Mouse (Mus musculus) heart, embryonic 15.5 days (tissue): Measurements from ENCODE around the gene Vsig10l. TPM values are rescaled to one million over a fixed set of nuclear protein-coding genes. Genes with fewer than 3 reads are reported as not detected.

Experiments
- ATAC-seq: fragments of 200-750 bp; cut with Nextera tagmentation; replicated peaks from 2 replicates; pipeline ENCODE4 v1.8.0; 2017; ENCODE audit warnings: low read depth, moderate TSS enrichment; ENCODE audit not compliant: insufficient number of reproducible peaks, insufficient read depth, low FRiP score
- H3K27ac ChIP-seq: fragments of 300-500 bp; sonication (generic); 2 replicates; pipeline ENCODE4 v1.5.1; 2015; ENCODE audit warnings: mild to moderate bottlenecking, inconsistent platforms
- H3K27me3 ChIP-seq: fragments of 300-500 bp; sonication (generic); 2 replicates; pipeline ENCODE4 v1.6.1; 2015; ENCODE audit warnings: inconsistent platforms
- H3K36me3 ChIP-seq: fragments of 300-500 bp; sonication (generic); 2 replicates; pipeline ENCODE4 v1.6.1; 2015; ENCODE audit warnings: mild to moderate bottlenecking, inconsistent platforms
- H3K4me1 ChIP-seq: fragments of 300-500 bp; sonication (generic); replicated peaks from 2 replicates; pipeline ENCODE4 v1.6.1; 2015; ENCODE audit warnings: inconsistent platforms
- H3K4me2 ChIP-seq: fragments of 300-500 bp; sonication (generic); 2 replicates; pipeline ENCODE4 v1.6.1; 2015; ENCODE audit warnings: inconsistent platforms, mild to moderate bottlenecking, moderate library complexity
- H3K4me3 ChIP-seq: fragments of 300-500 bp; sonication (generic); 2 replicates; pipeline ENCODE4 v1.5.1; 2015; ENCODE audit warnings: mild to moderate bottlenecking, inconsistent platforms
- H3K9ac ChIP-seq: fragments of 300-500 bp; sonication (generic); 2 replicates; pipeline ENCODE4 v1.6.1; 2015; ENCODE audit warnings: mild to moderate bottlenecking, inconsistent platforms
- H3K9me3 ChIP-seq: fragments of 300-500 bp; sonication (generic); replicated peaks from 2 replicates; pipeline ENCODE4 v1.6.1; 2016; ENCODE audit warnings: inconsistent platforms
- WGBS: fragments of 180-500 bp; shearing (Covaris S2); methylation state at CpG from one replicate; pipeline ENCODE4 v1.1.7; 2015; ENCODE audit warnings: mixed read lengths; 5-methylcytosine and 5-hydroxymethylcytosine counted together
- polyA plus RNA-seq: library from polyadenylated mRNA; unstranded; fragments of >200 nt; fragmentation: Nextera tagmentation; extraction: Ambion mirVana; gene quantifications from 2 replicates; pipeline ENCODE4 v1.2.1, GENCODE M21; 2015

The Vsig10l gene
- polyA plus RNA-seq, result 2.9 and 4.4 TPM in 2 replicates

DNA sequence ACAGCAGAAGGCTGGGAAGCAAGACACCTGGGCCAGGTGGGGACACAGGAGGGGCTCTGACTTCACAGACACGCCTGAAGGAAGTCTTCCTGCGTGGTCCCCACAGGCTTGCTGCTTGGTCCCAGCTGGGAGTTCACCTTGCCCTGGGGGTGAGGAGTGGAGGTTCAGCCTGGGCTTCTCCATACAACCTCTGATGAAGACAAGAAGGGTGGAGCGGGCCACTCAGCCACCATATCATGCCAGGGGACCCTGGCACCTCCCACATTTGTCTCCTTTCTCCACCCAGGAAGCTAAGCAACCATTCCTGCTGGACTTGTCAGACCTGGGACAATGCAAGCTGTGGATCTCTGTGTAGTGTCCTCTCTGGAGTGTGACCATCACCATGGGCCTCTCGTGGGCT, at the start of gene Vsig10l:
Gene Vsig10l (plus strand): TSS at position 301 of the 400 bp plus-strand sequence.
- no peak within 1 kb of the TSS for H3K9ac ChIP-seq
- H3K4me3 ChIP-seq, result no peak within 1 kb of the TSS
- no peaks in the 10 kb centered on the region for H3K9me3 ChIP-seq
- H3K4me1 ChIP-seq, result peaks cover 18% of the 10 kb centered on the region
- no peak within 1 kb of the TSS for H3K27ac ChIP-seq
- H3K27me3 ChIP-seq, result peaks cover 10% of the 10 kb centered on the region
- no peak within 1 kb of the TSS for H3K4me2 ChIP-seq
- ATAC-seq, result no peak
- H3K36me3 ChIP-seq, result no peaks in the 10 kb centered on the region; the same call in 1 of the 2 replicates
- 57% methylated on average over 4 of the region's 4 CpGs for WGBS

GRCm38 (mm10) chr7:43417298-43417697, 45.7 kb upstream of the Vsig10l start:
- H3K4me1 ChIP-seq, result no peaks in the 10 kb centered on the region
- WGBS, result 82% methylated on average over 10 of the region's 10 CpGs
- no peak for ATAC-seq
- no peaks in the 10 kb centered on the region for H3K9me3 ChIP-seq
- no peak overlapping the region for H3K4me3 ChIP-seq
- H3K27ac ChIP-seq, result no peak overlapping the region
- no peaks in the 10 kb centered on the region for H3K36me3 ChIP-seq
- H3K4me2 ChIP-seq, result no peak overlapping the region
- H3K27me3 ChIP-seq, result no peaks in the 10 kb centered on the region
- no peak overlapping the region for H3K9ac ChIP-seq

- Histone ChIP-seq H3K9me3 (no peaks in the 10 kb centered on the region), H3K4me1 (peaks cover 3% of the 10 kb centered on the region; the same call in 1 of the 2 replicates), H3K27me3 (no peaks in the 10 kb centered on the region), H3K36me3 (no peaks in the 10 kb centered on the region), H3K9ac (no peak overlapping the region), H3K4me2 (peak overlapping the region; percentile 46), H3K27ac (no peak overlapping the region), H3K4me3 (no peak overlapping the region)
- ATAC-seq, result peak; percentile 80
- 8% methylated on average over 11 of the region's 11 CpGs for WGBS
Measured at GRCm38 (mm10) chr7:43422995-43423617, 39.8 kb upstream of the Vsig10l start.

DNA sequence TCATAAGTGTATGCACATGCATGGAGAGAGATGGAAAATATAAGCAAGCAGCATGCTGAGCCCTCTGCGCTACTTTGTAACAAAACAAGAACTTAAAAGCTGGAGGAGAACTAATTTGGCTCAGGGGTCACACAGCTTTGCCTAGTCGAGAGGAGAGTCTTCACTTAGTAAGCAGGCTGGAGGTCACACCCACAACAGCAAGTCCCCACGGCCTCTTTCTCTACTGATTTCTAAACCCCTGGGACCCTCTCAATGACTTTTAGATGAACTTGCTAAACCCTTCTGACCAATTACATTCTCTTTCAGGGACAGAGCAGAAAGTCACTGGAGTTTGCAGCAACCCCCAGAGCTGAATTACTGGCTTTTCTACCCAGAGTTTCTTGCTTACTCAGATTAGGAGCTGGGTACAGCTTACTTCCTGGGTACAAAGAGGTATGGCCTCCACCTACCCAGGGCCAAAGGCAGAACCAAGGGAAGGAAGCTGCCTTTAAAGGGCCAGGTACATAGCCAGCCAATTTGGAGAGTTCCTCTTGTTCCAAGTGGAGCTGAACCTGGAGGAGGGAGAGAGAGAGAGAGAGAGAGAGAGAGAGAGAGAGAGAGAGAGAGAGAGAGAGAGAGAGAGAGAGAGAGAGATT, 38.8 kb upstream of the Vsig10l start:
- Histone ChIP-seq H3K9me3 (no peaks in the 10 kb centered on the region), H3K36me3 (no peaks in the 10 kb centered on the region), H3K27ac (no peak overlapping the region), H3K9ac (no peak overlapping the region), H3K4me1 (peaks cover 3% of the 10 kb centered on the region; the same call in 1 of the 2 replicates), H3K27me3 (no peaks in the 10 kb centered on the region), H3K4me2 (no peak overlapping the region), H3K4me3 (no peak overlapping the region)
- WGBS, result 65% methylated on average over 3 of the region's 3 CpGs
- ATAC-seq, result no peak

GRCm38 (mm10) chr7:43427406-43427805, 35.5 kb upstream of the Vsig10l start, which contains the start of gene Lim2:
Lim2 (plus strand) TSS chr7:43427670.
- Histone ChIP-seq H3K4me2 (no peak within 1 kb of the TSS), H3K9ac (no peak within 1 kb of the TSS), H3K4me3 (no peak within 1 kb of the TSS), H3K27me3 (no peaks in the 10 kb centered on the region), H3K4me1 (peaks cover 3% of the 10 kb centered on the region; the same call in 1 of the 2 replicates), H3K36me3 (no peaks in the 10 kb centered on the region), H3K27ac (no peak within 1 kb of the TSS), H3K9me3 (no peaks in the 10 kb centered on the region)
- no peak for ATAC-seq
- 72% methylated on average over 8 of the region's 8 CpGs for WGBS

- no peak for ATAC-seq
- Histone ChIP-seq H3K36me3 (no peaks in the 10 kb centered on the region), H3K27me3 (no peaks in the 10 kb centered on the region), H3K4me3 (no peak overlapping the region), H3K9me3 (no peaks in the 10 kb centered on the region), H3K9ac (no peak overlapping the region), H3K27ac (no peak overlapping the region), H3K4me2 (no peak overlapping the region), H3K4me1 (no peaks in the 10 kb centered on the region)
- 34% methylated on average over 4 of the region's 4 CpGs for WGBS
Measured at GRCm38 (mm10) chr7:43429500-43429899, 33.5 kb upstream of the Vsig10l start.

DNA sequence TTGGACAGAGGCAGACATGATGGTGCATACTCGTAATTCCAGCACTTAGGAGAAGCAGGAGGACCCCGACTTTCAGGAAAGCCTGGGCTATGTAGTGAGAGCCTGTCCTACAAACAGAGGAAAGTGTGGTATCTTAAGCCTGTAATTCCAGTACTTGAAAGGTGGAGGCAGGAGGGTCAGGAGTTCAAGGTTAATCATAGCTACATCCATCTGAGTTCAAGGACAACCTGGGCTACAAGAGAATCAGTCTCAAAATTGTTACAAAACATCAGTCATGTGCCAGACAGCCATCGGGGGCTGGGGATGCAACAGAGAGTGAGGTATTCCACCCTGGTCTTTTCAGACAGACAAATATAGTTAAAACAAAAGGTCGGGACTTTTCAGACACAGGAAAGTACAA, 30.1 kb upstream of the Vsig10l start:
- H3K4me3 ChIP-seq, result no peak overlapping the region
- H3K4me1 ChIP-seq, result no peaks in the 10 kb centered on the region
- no peak overlapping the region for H3K27ac ChIP-seq
- ATAC-seq, result no peak
- H3K27me3 ChIP-seq, result no peaks in the 10 kb centered on the region
- H3K4me2 ChIP-seq, result no peak overlapping the region
- no peaks in the 10 kb centered on the region for H3K9me3 ChIP-seq
- no peaks in the 10 kb centered on the region for H3K36me3 ChIP-seq
- H3K9ac ChIP-seq, result no peak overlapping the region
- 61% methylated on average over 4 of the region's 4 CpGs for WGBS

GRCm38 (mm10) chr7:43434676-43435075, 28.3 kb upstream of the Vsig10l start:
- H3K36me3 ChIP-seq, result no peaks in the 10 kb centered on the region
- no peaks in the 10 kb centered on the region for H3K27me3 ChIP-seq
- H3K4me1 ChIP-seq, result no peaks in the 10 kb centered on the region
- H3K9me3 ChIP-seq, result no peaks in the 10 kb centered on the region
- no peak overlapping the region for H3K4me2 ChIP-seq
- no peak overlapping the region for H3K9ac ChIP-seq
- ATAC-seq, result no peak
- 82% methylated on average over 5 of the region's 5 CpGs for WGBS
- no peak overlapping the region for H3K27ac ChIP-seq
- H3K4me3 ChIP-seq, result no peak overlapping the region

- no peak within 1 kb of the TSS for H3K9ac ChIP-seq
- no peak within 1 kb of the TSS for H3K4me2 ChIP-seq
- no peak within 1 kb of the TSS for H3K27ac ChIP-seq
- H3K9me3 ChIP-seq, result no peaks in the 10 kb centered on the region
- no peak for ATAC-seq
- H3K4me1 ChIP-seq, result no peaks in the 10 kb centered on the region
- no peak within 1 kb of the TSS; the same call in 1 of the 2 replicates for H3K4me3 ChIP-seq
- no peaks in the 10 kb centered on the region for H3K36me3 ChIP-seq
- no peaks in the 10 kb centered on the region for H3K27me3 ChIP-seq
- 65% methylated on average over 10 of the region's 10 CpGs for WGBS
Measured at GRCm38 (mm10) chr7:43436341-43437255, 26.4 kb upstream of the Vsig10l start, which contains the start of gene Nkg7. Nkg7 (plus strand) TSS chr7:43437073.

DNA sequence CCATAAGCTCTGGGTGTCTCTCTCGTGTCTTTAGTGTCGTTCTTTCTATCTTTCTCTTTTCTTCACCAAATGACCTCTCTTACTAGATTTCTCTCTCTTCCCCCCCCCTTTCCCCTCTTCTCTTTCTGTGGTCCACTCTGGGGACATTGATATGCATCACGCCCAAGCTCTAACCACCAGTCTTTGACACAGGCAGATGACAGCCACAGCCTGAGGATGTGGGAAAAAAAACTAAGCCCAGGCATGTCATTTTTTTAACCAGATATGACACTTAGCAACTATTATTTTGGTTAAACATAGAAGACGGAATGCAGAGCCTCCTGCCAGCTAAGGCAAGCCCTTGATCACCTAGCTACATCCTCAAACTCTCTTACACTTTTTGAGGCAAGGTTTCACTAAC, 24.3 kb upstream of the Vsig10l start:
- H3K36me3 ChIP-seq, result no peaks in the 10 kb centered on the region
- no peak overlapping the region for H3K4me2 ChIP-seq
- no peak overlapping the region for H3K4me3 ChIP-seq
- ATAC-seq, result no peak
- H3K4me1 ChIP-seq, result peaks cover 9% of the 10 kb centered on the region
- no peaks in the 10 kb centered on the region for H3K9me3 ChIP-seq
- no peaks in the 10 kb centered on the region for H3K27me3 ChIP-seq
- WGBS, result 73% methylated on average over 4 of the region's 4 CpGs
- no peak overlapping the region for H3K9ac ChIP-seq
- no peak overlapping the region for H3K27ac ChIP-seq

DNA sequence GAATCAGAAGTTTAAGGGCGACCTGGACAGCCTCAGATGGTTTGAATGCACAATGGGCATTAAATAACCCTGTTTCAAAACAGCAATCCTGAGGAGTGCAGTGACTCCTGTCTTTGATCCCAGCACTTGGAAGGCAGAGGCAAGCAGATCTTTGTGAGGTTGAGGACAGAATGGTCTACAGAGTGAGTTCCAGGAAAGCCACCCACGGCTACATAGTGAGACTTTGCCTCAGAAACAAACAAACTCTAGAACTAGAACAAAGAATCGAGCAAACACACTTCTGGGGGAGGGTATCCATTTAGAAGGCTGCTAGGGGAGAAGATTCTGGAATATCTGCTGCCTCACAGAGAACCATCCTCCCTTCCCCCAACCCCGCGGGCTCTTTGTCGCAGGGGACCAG, 22.5 kb upstream of the Vsig10l start, which contains the start of gene Cldnd2:
Gene Cldnd2 (plus strand): TSS at position 301 of the 400 bp plus-strand sequence.
- Histone ChIP-seq H3K36me3 (no peaks in the 10 kb centered on the region), H3K4me3 (no peak within 1 kb of the TSS), H3K4me1 (peaks cover 18% of the 10 kb centered on the region), H3K4me2 (no peak within 1 kb of the TSS), H3K27ac (no peak within 1 kb of the TSS), H3K9me3 (no peaks in the 10 kb centered on the region), H3K9ac (no peak within 1 kb of the TSS), H3K27me3 (no peaks in the 10 kb centered on the region)
- 82% methylated on average over 6 of the region's 6 CpGs for WGBS
- ATAC-seq, result no peak
